Mouse (Mus musculus): Measurements from ENCODE around the gene Sema5a. TPM values are rescaled to one million over a fixed set of nuclear protein-coding genes. Genes with fewer than 3 reads are reported as not detected.

The Sema5a gene
- polyA plus RNA-seq, 1 experiment from 2014 or later: 15.7 TPM

GRCm38 (mm10) chr15:32380311-32380710, 135.7 kb downstream of the Sema5a start:
- Histone ChIP-seq H3K4me3 (ENCODE audit: low read depth, low read length) (no peak overlapping the region), H3K9me3 (ENCODE audit: control insufficient read depth, low read length) (no peaks in the 10 kb centered on the region), H3K4me2 (ENCODE audit: low read depth, low read length) (no peak overlapping the region), H3K36me3 (ENCODE audit: control insufficient read depth, insufficient read depth, low read length) (no peaks in the 10 kb centered on the region), H3K4me1 (ENCODE audit: control insufficient read depth, insufficient read depth, low read length) (no peaks in the 10 kb centered on the region), H3K9ac (replicated peaks; ENCODE audit: low read depth, low read length) (no peak overlapping the region), H3K27me3 (ENCODE audit: control insufficient read depth, insufficient read depth, low read length) (no peaks in the 10 kb centered on the region), H3K27ac (ENCODE audit: low read depth, low read length) (no peak overlapping the region)
- ATAC-seq (ENCODE audit: low read depth): no peak
- 90% methylated on average over 3 of the region's 3 CpGs for WGBS

GRCm38 (mm10) chr15:32382930-32383481, 138.4 kb downstream of the Sema5a start:
- no peak for ATAC-seq (ENCODE audit: low read depth)
- Histone ChIP-seq H3K27ac (ENCODE audit: low read depth, low read length) (no peak overlapping the region), H3K9ac (replicated peaks; ENCODE audit: low read depth, low read length) (no peak overlapping the region), H3K4me3 (ENCODE audit: low read depth, low read length) (no peak overlapping the region), H3K4me2 (ENCODE audit: low read depth, low read length) (no peak overlapping the region), H3K36me3 (ENCODE audit: control insufficient read depth, insufficient read depth, low read length) (no peaks in the 10 kb centered on the region), H3K9me3 (ENCODE audit: control insufficient read depth, low read length) (no peaks in the 10 kb centered on the region), H3K4me1 (ENCODE audit: control insufficient read depth, insufficient read depth, low read length) (no peaks in the 10 kb centered on the region), H3K27me3 (ENCODE audit: control insufficient read depth, insufficient read depth, low read length) (no peaks in the 10 kb centered on the region)
- WGBS: 96% methylated on average over 4 of the region's 4 CpGs

- Histone ChIP-seq H3K9ac (replicated peaks; ENCODE audit: low read depth, low read length) (no peak overlapping the region), H3K4me2 (ENCODE audit: low read depth, low read length) (no peak overlapping the region), H3K27me3 (ENCODE audit: control insufficient read depth, insufficient read depth, low read length) (no peaks in the 10 kb centered on the region), H3K36me3 (ENCODE audit: control insufficient read depth, insufficient read depth, low read length) (no peaks in the 10 kb centered on the region), H3K9me3 (ENCODE audit: control insufficient read depth, low read length) (no peaks in the 10 kb centered on the region), H3K4me3 (ENCODE audit: low read depth, low read length) (no peak overlapping the region), H3K4me1 (ENCODE audit: control insufficient read depth, insufficient read depth, low read length) (no peaks in the 10 kb centered on the region), H3K27ac (ENCODE audit: low read depth, low read length) (no peak overlapping the region)
- 82% methylated on average over 3 of the region's 3 CpGs for WGBS
- no peak for ATAC-seq (ENCODE audit: low read depth)
Observed at GRCm38 (mm10) chr15:32396241-32396890, 151.8 kb downstream of the Sema5a start.

- Histone ChIP-seq H3K9me3 (ENCODE audit: control insufficient read depth, low read length) (no peaks in the 10 kb centered on the region), H3K9ac (replicated peaks; ENCODE audit: low read depth, low read length) (no peak overlapping the region), H3K4me1 (ENCODE audit: control insufficient read depth, insufficient read depth, low read length) (no peaks in the 10 kb centered on the region), H3K4me2 (ENCODE audit: low read depth, low read length) (no peak overlapping the region), H3K4me3 (ENCODE audit: low read depth, low read length) (no peak overlapping the region), H3K36me3 (ENCODE audit: control insufficient read depth, insufficient read depth, low read length) (no peaks in the 10 kb centered on the region), H3K27me3 (ENCODE audit: control insufficient read depth, insufficient read depth, low read length) (no peaks in the 10 kb centered on the region), H3K27ac (ENCODE audit: low read depth, low read length) (no peak overlapping the region)
- no peak for ATAC-seq (ENCODE audit: low read depth)
- 58% methylated on average over 3 of the region's 3 CpGs for WGBS
Observed at GRCm38 (mm10) chr15:32397064-32397463, 152.5 kb downstream of the Sema5a start.

- H3K9me3 ChIP-seq (ENCODE audit: control insufficient read depth, low read length): no peaks in the 10 kb centered on the region
- WGBS: 91% methylated on average over 1 of the region's 1 CpGs
- no peaks in the 10 kb centered on the region for H3K36me3 ChIP-seq (ENCODE audit: control insufficient read depth, insufficient read depth, low read length)
- H3K4me3 ChIP-seq (ENCODE audit: low read depth, low read length): no peak overlapping the region
- no peak for ATAC-seq (ENCODE audit: low read depth)
- H3K9ac ChIP-seq (replicated peaks; ENCODE audit: low read depth, low read length): no peak overlapping the region
- H3K27me3 ChIP-seq (ENCODE audit: control insufficient read depth, insufficient read depth, low read length): no peaks in the 10 kb centered on the region
- H3K4me1 ChIP-seq (ENCODE audit: control insufficient read depth, insufficient read depth, low read length): no peaks in the 10 kb centered on the region
- no peak overlapping the region for H3K4me2 ChIP-seq (ENCODE audit: low read depth, low read length)
- H3K27ac ChIP-seq (ENCODE audit: low read depth, low read length): no peak overlapping the region
Observed at GRCm38 (mm10) chr15:32398721-32399120, 154.1 kb downstream of the Sema5a start.

GRCm38 (mm10) chr15:32401909-32402527, 157.4 kb downstream of the Sema5a start:
- Histone ChIP-seq H3K27ac (ENCODE audit: low read depth, low read length) (no peak overlapping the region), H3K27me3 (ENCODE audit: control insufficient read depth, insufficient read depth, low read length) (no peaks in the 10 kb centered on the region), H3K9me3 (ENCODE audit: control insufficient read depth, low read length) (no peaks in the 10 kb centered on the region), H3K9ac (replicated peaks; ENCODE audit: low read depth, low read length) (no peak overlapping the region), H3K4me3 (ENCODE audit: low read depth, low read length) (no peak overlapping the region), H3K4me1 (ENCODE audit: control insufficient read depth, insufficient read depth, low read length) (no peaks in the 10 kb centered on the region), H3K4me2 (ENCODE audit: low read depth, low read length) (no peak overlapping the region), H3K36me3 (ENCODE audit: control insufficient read depth, insufficient read depth, low read length) (no peaks in the 10 kb centered on the region)
- WGBS: 63% methylated on average over 5 of the region's 5 CpGs
- no peak for ATAC-seq (ENCODE audit: low read depth)

GRCm38 (mm10) chr15:32403321-32403720, 158.7 kb downstream of the Sema5a start:
- WGBS: 81% methylated on average over 8 of the region's 8 CpGs

GRCm38 (mm10) chr15:32406436-32406835, 161.8 kb downstream of the Sema5a start:
- Histone ChIP-seq H3K9me3 (ENCODE audit: control insufficient read depth, low read length) (no peaks in the 10 kb centered on the region), H3K27ac (ENCODE audit: low read depth, low read length) (no peak overlapping the region), H3K4me2 (ENCODE audit: low read depth, low read length) (no peak overlapping the region), H3K36me3 (ENCODE audit: control insufficient read depth, insufficient read depth, low read length) (no peaks in the 10 kb centered on the region), H3K4me1 (ENCODE audit: control insufficient read depth, insufficient read depth, low read length) (no peaks in the 10 kb centered on the region), H3K4me3 (ENCODE audit: low read depth, low read length) (no peak overlapping the region), H3K27me3 (ENCODE audit: control insufficient read depth, insufficient read depth, low read length) (no peaks in the 10 kb centered on the region), H3K9ac (replicated peaks; ENCODE audit: low read depth, low read length) (no peak overlapping the region)
- WGBS: 78% methylated on average over 2 of the region's 2 CpGs
- no peak for ATAC-seq (ENCODE audit: low read depth)

More at GRCm38 (mm10) chr15:32403321-32403720, 158.7 kb downstream of the Sema5a start:
- no peaks in the 10 kb centered on the region for H3K36me3 ChIP-seq (ENCODE audit: control insufficient read depth, insufficient read depth, low read length)
- no peak overlapping the region for H3K4me2 ChIP-seq (ENCODE audit: low read depth, low read length)
- no peaks in the 10 kb centered on the region for H3K4me1 ChIP-seq (ENCODE audit: control insufficient read depth, insufficient read depth, low read length)
- ATAC-seq (ENCODE audit: low read depth): no peak
- H3K27ac ChIP-seq (ENCODE audit: low read depth, low read length): no peak overlapping the region
- H3K27me3 ChIP-seq (ENCODE audit: control insufficient read depth, insufficient read depth, low read length): no peaks in the 10 kb centered on the region
- H3K9me3 ChIP-seq (ENCODE audit: control insufficient read depth, low read length): no peaks in the 10 kb centered on the region
- no peak overlapping the region for H3K4me3 ChIP-seq (ENCODE audit: low read depth, low read length)
- H3K9ac ChIP-seq (replicated peaks; ENCODE audit: low read depth, low read length): no peak overlapping the region

- no peaks in the 10 kb centered on the region for H3K36me3 ChIP-seq (ENCODE audit: control insufficient read depth, insufficient read depth, low read length)
- no peaks in the 10 kb centered on the region for H3K4me1 ChIP-seq (ENCODE audit: control insufficient read depth, insufficient read depth, low read length)
- ATAC-seq (ENCODE audit: low read depth): no peak
- no peak overlapping the region for H3K9ac ChIP-seq (replicated peaks; ENCODE audit: low read depth, low read length)
- 89% methylated on average over 3 of the region's 3 CpGs for whole genome bisulfite sequencing
- no peak overlapping the region for H3K4me2 ChIP-seq (ENCODE audit: low read depth, low read length)
- H3K27ac ChIP-seq (ENCODE audit: low read depth, low read length): no peak overlapping the region
- no peaks in the 10 kb centered on the region for H3K27me3 ChIP-seq (ENCODE audit: control insufficient read depth, insufficient read depth, low read length)
- H3K9me3 ChIP-seq (ENCODE audit: control insufficient read depth, low read length): no peaks in the 10 kb centered on the region
- no peak overlapping the region for H3K4me3 ChIP-seq (ENCODE audit: low read depth, low read length)
Observed at GRCm38 (mm10) chr15:32407766-32408165, 163.2 kb downstream of the Sema5a start.

Data from neural tube, embryonic 14.5 days (tissue).